ENCODE assay signal across 12 mouse cellular contexts in the genomic region with DNA sequence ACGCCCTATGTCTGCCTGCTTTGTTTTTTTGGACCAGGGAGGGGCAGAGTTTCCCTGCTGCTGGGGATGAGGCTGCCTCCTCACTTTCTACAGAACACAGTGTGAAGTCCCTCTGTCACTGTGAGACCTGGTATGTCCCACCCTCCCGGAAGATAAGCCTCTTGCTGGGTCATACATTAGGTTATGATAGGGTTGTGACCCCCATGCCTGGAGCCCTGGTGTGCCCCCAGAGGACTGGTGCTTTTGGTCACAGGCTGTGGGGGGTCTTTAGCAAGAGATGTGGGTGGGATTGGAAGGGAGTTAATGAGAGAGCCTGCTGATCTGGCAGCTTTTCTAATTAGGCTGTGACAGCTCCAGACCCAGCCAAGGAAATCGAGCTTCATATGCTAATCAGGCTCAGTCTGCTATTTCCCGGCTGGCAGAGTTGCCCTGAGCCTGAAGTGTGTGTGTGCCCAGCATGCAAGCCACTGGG. TPM values are rescaled to one million over a fixed set of nuclear protein-coding genes. Genes with fewer than 3 reads are reported as not detected.
DNase-seq lines count a peak whose midpoint lies in the region; ATAC-seq lines count a peak whose summit lies in the region.
"Had no signal": no experiment of that assay in that cellular context is flagged by ENCODE, and none has a peak within 500 bp of the region (broad histone marks: within the 10 kb centered on the region; RNA-seq: fewer than 3 reads in every experiment).

No protein-coding gene starts in this region.

- no peak overlapping the region for H3K4me2 ChIP-seq in kidney, embryonic 16.5 days (replicated peaks; ENCODE audit: low read depth, low read length)
- no peak overlapping the region for H3K4me2 ChIP-seq in hindbrain, embryonic 14.5 days (replicated peaks)
- H3K4me2 ChIP-seq in neural tube, embryonic 14.5 days (ENCODE audit: low read depth, low read length) = no peak overlapping the region
- H3K4me2 ChIP-seq: lung, embryonic 14.5 days had no signal

- WGBS in kidney, embryonic 16.5 days = 10% methylated on average over 4 of the region's 4 CpGs
- WGBS in hindbrain, embryonic 14.5 days = 5% methylated on average over 4 of the region's 4 CpGs
- 9% methylated on average over 4 of the region's 4 CpGs for WGBS in neural tube, embryonic 14.5 days

- H3K27me3 ChIP-seq in kidney, embryonic 16.5 days (ENCODE audit: insufficient read depth, low read length) = no peaks in the 10 kb centered on the region
- no peaks in the 10 kb centered on the region for H3K27me3 ChIP-seq in hindbrain, embryonic 14.5 days (ENCODE audit: control insufficient read depth, insufficient read depth, low read length)
- H3K27me3 ChIP-seq in neural tube, embryonic 14.5 days (ENCODE audit: control insufficient read depth, insufficient read depth, low read length) = no peaks in the 10 kb centered on the region

- no peak for DNase-seq in kidney, adult 18-20 months
- DNase-seq in cerebellum, postnatal 14 days = peak; percentile 58 to 71
- peak; percentile 73 for DNase-seq in hindbrain, embryonic 14.5 days (ENCODE audit: low spot score)
- no peak for DNase-seq in spleen, postnatal 10 days (ENCODE audit: low spot score in 2 of 2)
- DNase-seq in gastrocnemius, adult 18-20 months (ENCODE audit: low spot score) = no peak
- DNase-seq in ovary, postnatal 10 days (ENCODE audit: low spot score) = no peak
- DNase-seq: adrenal gland, postnatal 36 days; lung, embryonic 14.5 days had no signal

- peak; percentile 37 for ATAC-seq in kidney, embryonic 16.5 days (ENCODE audit: low FRiP score, low TSS enrichment)
- peak; percentile 87 for ATAC-seq in hindbrain, embryonic 14.5 days (ENCODE audit: low FRiP score)
- peak; percentile 87 for ATAC-seq in neural tube, embryonic 14.5 days (ENCODE audit: low read depth)
- ATAC-seq: CD4-positive, CD25-positive, alpha-beta regulatory T cell, adult 4 months had no signal

- H3K9ac ChIP-seq in kidney, embryonic 16.5 days (replicated peaks; ENCODE audit: low read length) = no peak overlapping the region
- H3K9ac ChIP-seq in hindbrain, embryonic 14.5 days = no peak overlapping the region
- H3K9ac ChIP-seq in neural tube, embryonic 14.5 days (replicated peaks; ENCODE audit: low read depth, low read length) = no peak overlapping the region
- H3K9ac ChIP-seq: lung, embryonic 14.5 days had no signal

- H3K4me3 ChIP-seq in kidney, embryonic 16.5 days (ENCODE audit: low read length) = no peak overlapping the region
- H3K4me3 ChIP-seq in hindbrain, embryonic 14.5 days (replicated peaks; ENCODE audit: low read length) = no peak overlapping the region
- no peak overlapping the region for H3K4me3 ChIP-seq in neural tube, embryonic 14.5 days (ENCODE audit: low read depth, low read length)

- H3K4me1 ChIP-seq in kidney, embryonic 16.5 days (ENCODE audit: insufficient read depth, low read length) = peaks cover 13% of the 10 kb centered on the region
- peaks cover 16% of the 10 kb centered on the region for H3K4me1 ChIP-seq in hindbrain, embryonic 14.5 days (replicated peaks; ENCODE audit: control insufficient read depth, insufficient read depth, low read length)
- peaks cover 10% of the 10 kb centered on the region; the same call in 1 of the 2 replicates for H3K4me1 ChIP-seq in neural tube, embryonic 14.5 days (ENCODE audit: control insufficient read depth, insufficient read depth, low read length)

- no peak overlapping the region for H3K27ac ChIP-seq in kidney, embryonic 16.5 days (ENCODE audit: low read length)
- peak overlapping the region; percentile 60 for H3K27ac ChIP-seq in hindbrain, embryonic 14.5 days
- peak overlapping the region; percentile 45 for H3K27ac ChIP-seq in neural tube, embryonic 14.5 days (ENCODE audit: low read depth, low read length)

- no peaks in the 10 kb centered on the region; the same call in 1 of the 2 replicates for H3K9me3 ChIP-seq in kidney, embryonic 16.5 days (ENCODE audit: low read length)
- H3K9me3 ChIP-seq in hindbrain, embryonic 14.5 days (ENCODE audit: control insufficient read depth, low read length) = no peaks in the 10 kb centered on the region
- H3K9me3 ChIP-seq in neural tube, embryonic 14.5 days (ENCODE audit: control insufficient read depth, low read length) = no peaks in the 10 kb centered on the region

- H3K36me3 ChIP-seq in kidney, embryonic 16.5 days (ENCODE audit: insufficient read depth, low read length) = no peaks in the 10 kb centered on the region
- H3K36me3 ChIP-seq in hindbrain, embryonic 14.5 days (replicated peaks; ENCODE audit: control insufficient read depth, insufficient read depth) = no peaks in the 10 kb centered on the region
- no peaks in the 10 kb centered on the region for H3K36me3 ChIP-seq in neural tube, embryonic 14.5 days (ENCODE audit: control insufficient read depth, insufficient read depth, low read length)

RNA-seq across cellular contexts. Expression of gene Kazn, which starts 28.2 kb away (rescaled TPM):
- polyA plus RNA-seq in kidney, embryonic 16.5 days (2015; fragmentation: Nextera tagmentation; extraction: Ambion mirVana) = 15.5 and 16.2 TPM in 2 replicates
- polyA plus RNA-seq in hindbrain, embryonic 14.5 days (2014; fragmentation: Nextera tagmentation; extraction: Ambion mirVana) = 18.5 and 24.0 TPM in 2 replicates
- 17.9 and 20.5 TPM in 2 replicates for polyA plus RNA-seq in neural tube, embryonic 14.5 days (2014; fragmentation: Nextera tagmentation; extraction: Ambion mirVana)
- 1 to 10 TPM; 1.6 to 2.5 TPM for total RNA-seq in gastrocnemius, adult 18-20 months (2021)
- total RNA-seq: neutrophil, adult 5-6 weeks had no signal
- polyA plus RNA-seq: CD4-positive, CD25-positive, alpha-beta regulatory T cell, adult 4 months had no signal

Comparison
In these comparisons a context has a peak if more than half of its experiments do, and no peak if none do; other contexts are left out.
1. ATAC-seq: peak in every context shown above with its lines; median percentile 87 in hindbrain, embryonic 14.5 days; 87 in neural tube, embryonic 14.5 days; 37 in kidney, embryonic 16.5 days.
2. DNase-seq: peak in cerebellum, postnatal 14 days (2 of 2) and hindbrain, embryonic 14.5 days (single experiment); none in kidney, adult 18-20 months (single experiment), spleen, postnatal 10 days (0 of 2), gastrocnemius, adult 18-20 months (single experiment) and ovary, postnatal 10 days (single experiment).